Mouse (Mus musculus) liver, embryonic 15.5 days (tissue): ENCODE results near the gene Pold1. TPM values are rescaled to one million over a fixed set of nuclear protein-coding genes. Genes with fewer than 3 reads are reported as not detected.

Source experiments
- ATAC-seq: fragments of 200-750 bp; cut with Nextera tagmentation; 2 replicates; pipeline ENCODE4 v1.8.0; 2017; ENCODE audit warnings: moderate number of reproducible peaks, mild to moderate bottlenecking, moderate library complexity; ENCODE audit not compliant: insufficient read depth
- H3K27ac ChIP-seq: fragments of 300-500 bp; sonication (generic); replicated peaks from 2 replicates; pipeline ENCODE4 v1.5.1; 2015; ENCODE audit warnings: mild to moderate bottlenecking, inconsistent platforms
- H3K27me3 ChIP-seq: fragments of 300-500 bp; sonication (generic); 2 replicates; pipeline ENCODE4 v1.6.1; 2015; ENCODE audit warnings: mild to moderate bottlenecking, inconsistent platforms
- H3K36me3 ChIP-seq: fragments of 300-500 bp; sonication (generic); replicated peaks from 2 replicates; pipeline ENCODE4 v1.6.1; 2015; ENCODE audit warnings: moderate library complexity, mild to moderate bottlenecking, inconsistent platforms
- H3K4me1 ChIP-seq: fragments of 300-500 bp; sonication (generic); replicated peaks from 2 replicates; pipeline ENCODE4 v1.6.1; 2015; ENCODE audit warnings: inconsistent platforms
- H3K4me2 ChIP-seq: fragments of 300-500 bp; sonication (generic); 2 replicates; pipeline ENCODE4 v1.6.1; 2015; ENCODE audit warnings: moderate library complexity, mild to moderate bottlenecking, inconsistent platforms
- H3K4me3 ChIP-seq: fragments of 300-500 bp; sonication (generic); replicated peaks from 2 replicates; pipeline ENCODE4 v1.5.1; 2015; ENCODE audit warnings: mild to moderate bottlenecking, inconsistent platforms
- H3K9ac ChIP-seq: fragments of 300-500 bp; sonication (generic); 2 replicates; pipeline ENCODE4 v1.6.1; 2015; ENCODE audit warnings: moderate library complexity, mild to moderate bottlenecking, inconsistent platforms
- H3K9me3 ChIP-seq: fragments of 300-500 bp; sonication (generic); replicated peaks from 2 replicates; pipeline ENCODE4 v1.6.1; 2016; ENCODE audit warnings: inconsistent platforms
- WGBS: fragments of 180-500 bp; shearing (Covaris S2); methylation state at CpG from one replicate; pipeline ENCODE4 v1.1.7; 2015; ENCODE audit warnings: mixed read lengths; ENCODE audit not compliant: insufficient replicate concordance; 5-methylcytosine and 5-hydroxymethylcytosine counted together
- microRNA-seq: library from miRNA; unstranded; fragments of <30 nt; microRNA quantifications from one replicate; pipeline ENCODE4, GENCODE M21; 2016
- polyA plus RNA-seq: library from polyadenylated mRNA; unstranded; fragments of >200 nt; fragmentation: Nextera tagmentation; extraction: Ambion mirVana; gene quantifications from 2 replicates; pipeline ENCODE4 v1.2.1, GENCODE M21; 2015

The Pold1 gene
- polyA plus RNA-seq, 1 experiment from 2014 or later = 51.9 TPM

DNA sequence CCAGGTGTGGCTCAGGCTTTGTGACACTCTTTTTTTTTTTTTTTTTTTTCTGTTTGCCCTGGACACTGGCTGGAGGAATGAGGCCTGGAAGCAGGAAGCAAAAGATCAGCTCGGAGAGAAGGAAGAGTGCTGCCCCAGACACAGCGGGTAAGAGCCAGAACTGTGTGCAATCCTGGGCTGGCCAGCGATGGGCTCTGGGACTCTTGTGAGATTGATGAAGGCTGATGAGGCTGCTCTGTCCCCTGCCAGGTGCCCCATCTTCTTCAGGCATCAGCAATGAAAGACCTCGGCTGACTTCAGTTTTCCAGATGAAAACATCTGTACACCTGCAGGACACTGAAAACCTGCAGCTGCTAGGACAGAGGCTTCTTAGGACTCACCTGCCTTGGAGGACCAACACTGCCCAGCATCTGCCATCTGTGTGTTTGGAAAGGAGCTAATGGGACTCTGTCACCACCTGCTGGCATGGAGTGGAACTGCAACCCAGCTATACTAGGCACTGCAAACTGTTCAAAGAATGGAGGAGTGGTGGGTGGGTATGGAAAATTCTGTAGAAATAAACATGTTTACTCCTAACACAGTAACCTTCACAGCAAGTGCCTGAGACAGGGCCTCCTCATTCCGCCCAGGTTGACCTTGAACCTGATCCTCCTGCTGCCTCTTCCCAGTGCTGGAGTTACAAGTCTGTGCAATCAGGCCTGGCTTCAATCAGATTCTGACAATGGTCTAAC lies 63.6 kb downstream of the Pold1 start:
- ATAC-seq = no peak; the same call in 1 of the 2 replicates
- 40% methylated on average over 5 of the region's 5 CpGs for WGBS

DNA sequence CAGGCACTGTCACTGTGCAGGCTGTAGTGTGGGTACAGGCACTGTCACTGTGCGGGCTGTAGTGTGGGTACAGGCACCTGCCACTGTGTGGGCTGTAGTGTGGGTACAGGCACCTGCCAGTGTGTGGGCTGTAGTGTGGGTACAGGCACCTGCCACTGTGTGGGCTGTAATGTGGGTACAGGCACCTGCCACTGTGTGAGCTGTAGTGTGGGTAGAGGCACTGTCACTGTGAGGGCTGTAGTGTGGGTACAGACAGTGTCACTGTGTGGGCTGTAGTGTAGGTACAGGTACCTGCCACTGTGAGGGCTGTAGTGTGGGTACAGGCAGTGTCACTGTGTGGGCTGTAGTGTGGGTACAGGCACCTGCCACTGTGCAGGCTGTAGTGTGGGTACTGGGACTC lies 64.5 kb downstream of the Pold1 start:
- 87% methylated on average over 1 of the region's 1 CpGs for WGBS
- ATAC-seq = no peak
- Histone ChIP-seq H3K27me3 (peaks cover 31% of the 10 kb centered on the region), H3K9ac (no peak overlapping the region), H3K4me3 (no peak overlapping the region), H3K36me3 (0 out of 2 replicates have a peak, but pooled peaks cover 6% of the 10 kb centered on the region), H3K9me3 (no peaks in the 10 kb centered on the region), H3K4me2 (no peak overlapping the region), H3K27ac (peak overlapping the region; percentile 71), H3K4me1 (peaks cover 49% of the 10 kb centered on the region)

More for the DNA sequence above, 63.6 kb downstream of the Pold1 start:
- Histone ChIP-seq H3K9ac (no peak overlapping the region), H3K9me3 (no peaks in the 10 kb centered on the region), H3K27me3 (peaks cover 22% of the 10 kb centered on the region), H3K4me1 (peaks cover 49% of the 10 kb centered on the region), H3K27ac (peak overlapping the region; percentile 71), H3K4me2 (no peak overlapping the region), H3K4me3 (no peak overlapping the region), H3K36me3 (peaks cover 13% of the 10 kb centered on the region)

DNA sequence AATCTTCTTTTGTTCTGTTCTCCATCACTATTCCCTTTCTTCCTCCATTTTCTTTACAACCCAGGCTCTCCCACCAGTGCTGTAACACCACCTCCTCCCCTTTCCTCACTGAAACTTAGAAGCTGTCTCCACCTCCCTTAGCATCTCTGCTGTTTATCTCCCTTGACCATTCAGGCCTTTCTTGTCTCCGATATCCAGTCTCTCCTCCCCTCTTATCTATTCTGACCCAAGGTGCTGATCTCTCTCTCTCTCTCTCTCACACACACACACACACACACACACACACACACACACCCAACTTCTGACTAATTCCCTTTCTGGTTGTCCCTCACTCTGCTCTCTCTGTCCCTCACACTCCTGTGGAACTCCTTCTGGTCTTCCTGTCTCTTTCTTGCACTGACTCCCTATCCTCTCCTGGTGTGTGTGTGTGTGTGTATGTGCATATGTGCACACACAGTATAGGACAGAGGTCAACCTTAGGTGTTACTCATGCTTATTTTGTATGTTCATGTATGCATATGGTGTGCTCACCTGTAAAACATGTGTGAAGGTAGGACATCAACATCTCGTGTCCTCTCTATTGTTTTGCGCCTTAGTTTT lies 65.7 kb downstream of the Pold1 start:
- Histone ChIP-seq H3K36me3 (no peaks in the 10 kb centered on the region), H3K27me3 (peaks cover 43% of the 10 kb centered on the region), H3K4me2 (peak overlapping the region; percentile 72), H3K4me3 (peak overlapping the region; percentile 22), H3K9me3 (no peaks in the 10 kb centered on the region), H3K27ac (peak overlapping the region; percentile 91), H3K4me1 (peaks cover 58% of the 10 kb centered on the region), H3K9ac (peak overlapping the region; percentile 58)
- ATAC-seq = peak; percentile 97
- WGBS = 43% methylated on average over 3 of the region's 3 CpGs

Small RNAs within 50 kb of the gene (microRNA-seq; reads per million reads assigned to microRNA genes)
- not detected for gene Mir7053

Other genes with a start within 250 kb of the Pold1 start
- 0.54 and 0.63 TPM in 2 replicates for gene Clec11a, start 241.9 kb downstream of the Pold1 start, polyA plus RNA-seq
- 0.05 and 0.06 TPM in 2 replicates for gene Shank1, start 238.6 kb downstream of the Pold1 start, polyA plus RNA-seq
- not detected in 2 replicates for gene Syt3, start 164.7 kb downstream of the Pold1 start, polyA plus RNA-seq
- 0.16 TPM in 1 of 2 replicates, not detected in the other for gene 1700008O03Rik, start 163.0 kb downstream of the Pold1 start, polyA plus RNA-seq
- 0.03 TPM in 1 of 2 replicates, not detected in the other for gene Lrrc4b, start 119.8 kb downstream of the Pold1 start, polyA plus RNA-seq
- 14.3 and 17.3 TPM in 2 replicates for gene Aspdh, start 83.5 kb downstream of the Pold1 start, polyA plus RNA-seq
- gene Josd2, start 80.9 kb downstream of the Pold1 start, polyA plus RNA-seq = 175 and 198 TPM in 2 replicates
- gene Emc10, start 52.3 kb downstream of the Pold1 start, polyA plus RNA-seq = 45.9 and 55.4 TPM in 2 replicates
- 1.7 and 2.0 TPM in 2 replicates for gene Fam71e1, start 52.3 kb downstream of the Pold1 start, polyA plus RNA-seq
- 0.08 and 0.10 TPM in 2 replicates for gene Mybpc2, start 24.2 kb downstream of the Pold1 start, polyA plus RNA-seq
- gene Spib, start 16.8 kb downstream of the Pold1 start, polyA plus RNA-seq = 0.85 and 0.89 TPM in 2 replicates
- 45.9 and 47.1 TPM in 2 replicates for gene Nr1h2, start 5.1 kb upstream of the Pold1 start, polyA plus RNA-seq
- 13.8 and 14.2 TPM in 2 replicates for gene Napsa, start 23.5 kb upstream of the Pold1 start, polyA plus RNA-seq
- 0.05 TPM in 2 replicates for gene Kcnc3, start 41.8 kb upstream of the Pold1 start, polyA plus RNA-seq
- 0.18 and 0.41 TPM in 2 replicates for gene Myh14, start 122.0 kb upstream of the Pold1 start, polyA plus RNA-seq
- gene Izumo2, start 159.9 kb upstream of the Pold1 start, polyA plus RNA-seq = not detected in 2 replicates
- 28.1 and 30.0 TPM in 2 replicates for gene Vrk3, start 199.6 kb upstream of the Pold1 start, polyA plus RNA-seq
- 0.94 and 1.0 TPM in 2 replicates for gene Zfp473, start 202.2 kb upstream of the Pold1 start, polyA plus RNA-seq